Mouse (Mus musculus): ENCODE measurements at regions not wholly inside any gene's neighbourhood (a gene's known extent, or its start where the extent isn't known, plus 50 kb on each side); places are given as distances from the start of the nearest gene placed in this dataset.
A peak's percentile ranks its signal among the peaks of the same experiment; 100 is the strongest.

- Histone ChIP-seq H3K27ac (no peak overlapping the region), H3K4me3 (no peak overlapping the region)
- intact Hi-C loops (cut with DNase I): no loop called here
- TF ChIP-seq CTCF (IDR thresholded peaks at IDR 0.05): no peak
- no peak for DNase-seq (ENCODE audit: extremely low spot score in 1 of 2, low spot score in 2 of 2)
Observed at GRCm38 (mm10) chr13:39950203-39950602, 411.0 kb downstream of the Ofcc1 start.

GRCm38 (mm10) chr13:39935216-39935615 is 426.0 kb downstream of the Ofcc1 start:
- DNase-seq (ENCODE audit: extremely low spot score in 1 of 2, low spot score in 2 of 2): no peak
- intact Hi-C loops (cut with DNase I): no loop called here
- TF ChIP-seq CTCF (IDR thresholded peaks at IDR 0.05): no peak
- Histone ChIP-seq H3K4me3 (no peak overlapping the region), H3K27ac (no peak overlapping the region)

DNA sequence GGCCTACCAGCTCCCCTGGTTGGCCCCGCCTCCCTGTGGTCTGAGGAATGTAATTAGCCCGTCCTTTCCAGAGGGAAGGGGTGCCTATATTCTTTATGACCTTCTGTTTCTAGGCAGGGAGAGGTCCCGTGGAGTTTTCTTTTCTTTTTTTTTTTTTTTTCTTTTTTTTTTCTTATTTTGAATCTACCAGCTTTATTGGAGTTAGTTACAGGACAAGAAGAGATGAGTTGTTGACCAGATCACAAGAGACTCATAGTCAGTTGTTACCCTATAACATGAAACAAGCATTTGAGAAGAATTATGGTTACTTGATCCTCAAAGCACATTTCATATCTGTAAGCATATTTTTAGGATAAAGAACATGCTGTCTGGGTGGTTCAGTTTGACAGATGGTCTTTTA is 429.8 kb downstream of the Ofcc1 start:
- Histone ChIP-seq H3K4me3 (no peak overlapping the region), H3K27ac (no peak overlapping the region)
- DNase-seq (ENCODE audit: extremely low spot score in 1 of 2, low spot score in 2 of 2): no peak
- no peak for TF ChIP-seq CTCF (IDR thresholded peaks at IDR 0.05)
- intact Hi-C loops (cut with DNase I): no loop called here

GRCm38 (mm10) chr13:39928573-39928972 is 432.7 kb downstream of the Ofcc1 start:
- no peak for TF ChIP-seq CTCF (IDR thresholded peaks at IDR 0.05)
- Histone ChIP-seq H3K27ac (no peak overlapping the region; the same call in 1 of the 2 replicates), H3K4me3 (no peak overlapping the region)
- intact Hi-C loops (cut with DNase I): no loop called here
- no peak for DNase-seq (ENCODE audit: extremely low spot score in 1 of 2, low spot score in 2 of 2)

DNA sequence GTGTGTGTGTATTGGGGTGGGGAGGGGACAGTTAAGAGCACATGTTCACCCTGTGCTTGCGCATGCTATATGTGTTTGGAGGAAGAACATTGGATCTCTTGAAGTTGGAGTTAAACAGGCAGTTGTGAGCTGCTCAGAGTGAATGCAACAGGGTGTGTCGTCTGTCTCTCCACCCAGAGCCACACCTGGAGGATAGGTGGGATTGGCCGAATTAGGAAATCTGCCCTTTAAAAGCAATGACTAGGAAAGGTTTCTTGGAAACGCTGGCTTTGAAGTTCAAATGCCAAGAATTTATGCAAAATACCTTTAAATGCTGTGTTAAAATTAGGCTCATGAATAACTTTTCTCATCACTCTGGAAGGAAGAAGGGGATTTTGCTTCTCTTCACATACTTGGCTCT is 436.9 kb downstream of the Ofcc1 start:
- intact Hi-C loops (cut with DNase I): no loop called here
- no peak overlapping the region for H3K27ac ChIP-seq
- TF ChIP-seq CTCF (IDR thresholded peaks at IDR 0.05): no peak
- H3K4me3 ChIP-seq: no peak overlapping the region
- no peak for DNase-seq (ENCODE audit: extremely low spot score in 1 of 2, low spot score in 2 of 2)

- Histone ChIP-seq H3K27ac (no peak overlapping the region), H3K4me3 (no peak overlapping the region)
- intact Hi-C loops (cut with DNase I): no loop called here
- no peak for TF ChIP-seq CTCF (IDR thresholded peaks at IDR 0.05)
- DNase-seq (ENCODE audit: extremely low spot score in 1 of 2, low spot score in 2 of 2): peak; percentile 16 to 37
Observed at GRCm38 (mm10) chr13:39923113-39923512, 438.1 kb downstream of the Ofcc1 start.

DNA sequence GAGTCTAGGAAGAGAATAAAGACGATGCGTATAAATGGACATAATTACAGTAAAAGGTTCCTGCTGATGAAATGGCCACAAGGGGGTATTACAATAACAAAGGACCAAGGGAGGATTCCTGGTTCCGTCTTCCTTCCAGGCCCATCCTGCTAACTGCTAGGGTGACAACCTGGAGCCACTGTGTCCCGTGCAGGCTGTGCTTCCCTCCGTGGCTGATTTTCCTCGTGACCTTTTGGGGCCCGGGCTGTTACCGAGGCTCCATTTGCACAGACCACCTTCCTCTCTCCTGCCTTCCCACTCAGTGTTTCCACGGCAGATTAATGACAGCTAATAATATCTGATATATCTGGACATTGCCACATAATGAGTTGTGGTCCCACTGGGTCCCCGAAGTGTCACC is 453.5 kb downstream of the Ofcc1 start:
- H3K27ac ChIP-seq: no peak overlapping the region
- H3K4me3 ChIP-seq: no peak overlapping the region
- intact Hi-C loops (cut with DNase I): no loop called here
- no peak for DNase-seq (ENCODE audit: extremely low spot score in 1 of 2, low spot score in 2 of 2)
- TF ChIP-seq CTCF (IDR thresholded peaks at IDR 0.05): no peak; the same call in 1 of the 2 replicates

DNA sequence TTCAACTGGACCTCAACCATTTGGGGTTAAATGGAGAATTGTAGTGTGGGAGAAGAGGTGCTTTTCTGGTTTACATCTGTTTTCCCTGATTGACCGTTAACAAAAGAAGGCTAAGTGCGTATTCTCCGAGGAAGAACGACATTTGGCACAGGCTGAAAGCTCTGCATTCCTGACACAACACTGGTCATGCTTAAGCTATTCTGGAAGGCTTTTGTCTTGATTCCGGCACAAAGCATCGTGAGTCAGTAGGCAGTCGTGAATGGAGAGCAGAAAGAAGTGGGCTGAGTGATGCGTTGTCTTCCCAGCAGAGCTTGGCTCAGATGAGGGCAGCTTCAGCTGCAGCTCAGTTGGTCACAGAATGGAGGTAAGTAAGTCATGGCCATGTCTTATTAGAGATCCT is 457.0 kb downstream of the Ofcc1 start:
- DNase-seq (ENCODE audit: extremely low spot score in 1 of 2, low spot score in 2 of 2): peak in 1 of 2 experiments; percentile 17
- Histone ChIP-seq H3K4me3 (no peak overlapping the region), H3K27ac (no peak overlapping the region)
- no peak for TF ChIP-seq CTCF (IDR thresholded peaks at IDR 0.05)
- intact Hi-C loops (cut with DNase I): no loop called here

GRCm38 (mm10) chr13:39903319-39903718 is 457.9 kb downstream of the Ofcc1 start:
- H3K4me3 ChIP-seq: no peak overlapping the region
- intact Hi-C loops (cut with DNase I): no loop called here
- TF ChIP-seq CTCF (IDR thresholded peaks at IDR 0.05): no peak
- no peak overlapping the region for H3K27ac ChIP-seq
- no peak for DNase-seq (ENCODE audit: extremely low spot score in 1 of 2, low spot score in 2 of 2)

GRCm38 (mm10) chr13:39899332-39899731 is 461.9 kb downstream of the Ofcc1 start:
- no peak overlapping the region for H3K4me3 ChIP-seq
- DNase-seq (ENCODE audit: extremely low spot score in 1 of 2, low spot score in 2 of 2): no peak
- no peak for TF ChIP-seq CTCF (IDR thresholded peaks at IDR 0.05)
- intact Hi-C loops (cut with DNase I): loop anchor here (5.0 kb wide), 1 partner anchor 848 kb away; no protein-coding TSS in a partner anchor
- no peak overlapping the region for H3K27ac ChIP-seq

- DNase-seq (ENCODE audit: extremely low spot score in 1 of 2, low spot score in 2 of 2): no peak
- no peak for TF ChIP-seq CTCF (IDR thresholded peaks at IDR 0.05)
Observed at GRCm38 (mm10) chr13:39898412-39898979, 462.8 kb downstream of the Ofcc1 start.

DNA sequence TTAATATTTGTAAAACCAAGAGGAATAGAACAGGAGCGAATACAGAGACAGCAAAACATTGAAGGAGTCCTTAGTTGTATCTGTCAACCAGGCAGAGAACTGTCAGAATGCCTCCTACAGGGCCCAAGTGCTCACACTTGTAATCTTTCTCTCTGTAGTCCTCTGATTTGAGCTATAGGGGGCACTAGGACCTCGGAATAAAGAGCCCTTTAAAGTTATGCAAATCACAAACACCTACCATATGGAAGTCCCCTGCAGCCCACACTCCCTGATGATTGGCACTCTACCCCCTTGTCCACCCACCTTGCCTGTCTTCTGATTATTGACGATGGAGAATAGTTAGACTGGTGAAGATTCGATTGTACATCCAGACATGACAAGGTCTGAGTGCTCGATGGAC is 467.1 kb downstream of the Ofcc1 start:
- DNase-seq (ENCODE audit: extremely low spot score in 1 of 2, low spot score in 2 of 2): no peak
- no peak overlapping the region for H3K27ac ChIP-seq
- peak; percentile 57 for TF ChIP-seq CTCF (IDR thresholded peaks at IDR 0.05)
- intact Hi-C loops (cut with DNase I): loop anchor here (5.0 kb wide), 1 partner anchor 838 kb away; no protein-coding TSS in a partner anchor
- no peak overlapping the region for H3K4me3 ChIP-seq

More at GRCm38 (mm10) chr13:39898412-39898979, 462.8 kb downstream of the Ofcc1 start:
- intact Hi-C loops (cut with DNase I): loop anchor here (5.0 kb wide), 1 partner anchor 849 kb away; no protein-coding TSS in a partner anchor
- no peak overlapping the region for H3K27ac ChIP-seq
- H3K4me3 ChIP-seq: no peak overlapping the region

- intact Hi-C loops (cut with DNase I): no loop called here
- Histone ChIP-seq H3K27ac (no peak overlapping the region), H3K4me3 (no peak overlapping the region)
- no peak for TF ChIP-seq CTCF (IDR thresholded peaks at IDR 0.05)
- no peak for DNase-seq (ENCODE audit: extremely low spot score in 1 of 2, low spot score in 2 of 2)
Observed at GRCm38 (mm10) chr13:39881066-39881465, 480.2 kb downstream of the Ofcc1 start.

Measured in left cerebral cortex, adult 2 months (tissue).